Mouse (Mus musculus) liver, embryonic 14.5 days (tissue): ENCODE results near the gene Usp46. TPM values are rescaled to one million over a fixed set of nuclear protein-coding genes. Genes with fewer than 3 reads are reported as not detected.
"Not testable (repeated sequence)": the region's sequence is repeated elsewhere in the genome, so short reads cannot be mapped to it uniquely, and the experiment has no call there.

Experiments used
- ATAC-seq: fragments of 200-750 bp; cut with Nextera tagmentation; 2 replicates; pipeline ENCODE4 v1.8.0; 2017; ENCODE audit warnings: moderate number of reproducible peaks, mild to moderate bottlenecking, moderate library complexity; ENCODE audit not compliant: insufficient read depth
- DNase-seq, 3 experiments: peaks; one replicate each; pipeline ENCODE4 v3.0.0-alpha.2; 2012 to 2013; ENCODE audit warnings: low read depth in 3 of 3, low spot score in 3 of 3
- H3K27ac ChIP-seq: fragments of 300-500 bp; sonication (generic); 2 replicates; pipeline ENCODE4 v1.5.1; 2014; ENCODE audit warnings: moderate library complexity, mild to moderate bottlenecking, control low read depth, inconsistent platforms
- H3K27me3 ChIP-seq: fragments of 300-500 bp; sonication (generic); 2 replicates; pipeline ENCODE4 v1.6.1; 2014; ENCODE audit warnings: mild to moderate bottlenecking, low read length, moderate library complexity; ENCODE audit not compliant: control insufficient read depth, insufficient read depth
- H3K36me3 ChIP-seq: fragments of 300-500 bp; sonication (generic); replicated peaks from 2 replicates; pipeline ENCODE4 v1.6.1; 2014; ENCODE audit warnings: low read depth; ENCODE audit not compliant: control insufficient read depth, insufficient read depth
- H3K4me1 ChIP-seq, 2 experiments: fragments of 200-500 bp in 1 of 2; fragments of 300-500 bp in 1 of 2; sonication (generic) in 1 of 2; replicated peaks; 2 replicates each; pipeline ENCODE4 v1.6.1; 2012 to 2014; ENCODE audit warnings: antibody characterized with exemption in 1 of 2, inconsistent platforms in 1 of 2, low read length in 1 of 2; ENCODE audit not compliant: control insufficient read depth in 2 of 2, insufficient read depth in 2 of 2
- H3K4me2 ChIP-seq: fragments of 300-500 bp; sonication (generic); 2 replicates; pipeline ENCODE4 v1.6.1; 2014; ENCODE audit warnings: low read depth, mild to moderate bottlenecking, control low read depth, moderate library complexity
- H3K4me3 ChIP-seq, 2 experiments: fragments of 200-500 bp in 1 of 2; fragments of 300-500 bp in 1 of 2; sonication (generic) in 1 of 2; 2 replicates each; pipeline ENCODE4 v1.5.1; 2012 to 2014; ENCODE audit warnings: low read depth in 2 of 2, low read length in 2 of 2, mild to moderate bottlenecking in 2 of 2, control low read depth in 1 of 2, inconsistent platforms in 1 of 2, moderate library complexity in 1 of 2; ENCODE audit not compliant: insufficient read depth in 1 of 2
- H3K9ac ChIP-seq: fragments of 300-500 bp; sonication (generic); replicated peaks from 2 replicates; pipeline ENCODE4 v1.6.1; 2014; ENCODE audit warnings: mild to moderate bottlenecking, control low read depth, moderate library complexity
- H3K9me3 ChIP-seq: fragments of 300-500 bp; sonication (generic); 2 replicates; pipeline ENCODE4 v1.6.1; 2016; ENCODE audit warnings: low read length, mixed read lengths; ENCODE audit not compliant: control insufficient read depth
- CTCF ChIP-seq: IDR thresholded peaks from 2 replicates; pipeline ENCODE4 v1.5.1; 2016; ENCODE audit warnings: antibody characterized with exemption, low read depth, control low read depth
- EP300 ChIP-seq: IDR thresholded peaks from 2 replicates; pipeline ENCODE4 v1.6.1; 2016; ENCODE audit warnings: antibody characterized with exemption, low read depth
- WGBS: fragments of 180-500 bp; shearing (Covaris S2); extraction: QIAGEN DNeasy Blood & Tissue Kit; methylation state at CpG from one replicate; pipeline ENCODE4 v1.1.7; 2014; ENCODE audit not compliant: insufficient replicate concordance; 5-methylcytosine and 5-hydroxymethylcytosine counted together
- polyA plus RNA-seq, 2 experiments: library from polyadenylated mRNA; depleted of rRNA in 1 of 2; stranded (reverse) in 1 of 2; unstranded in 1 of 2; fragments of >200 nt; fragmentation: Nextera tagmentation in 1 of 2; extraction: Ambion mirVana in 1 of 2; gene quantifications; 2 replicates each; pipeline versions ENCODE4 v1.2.1 to v1.2.3; 2012 to 2014

The Usp46 gene
- polyA plus RNA-seq, 2 experiments: 14.6 to 27.9 TPM

DNA sequence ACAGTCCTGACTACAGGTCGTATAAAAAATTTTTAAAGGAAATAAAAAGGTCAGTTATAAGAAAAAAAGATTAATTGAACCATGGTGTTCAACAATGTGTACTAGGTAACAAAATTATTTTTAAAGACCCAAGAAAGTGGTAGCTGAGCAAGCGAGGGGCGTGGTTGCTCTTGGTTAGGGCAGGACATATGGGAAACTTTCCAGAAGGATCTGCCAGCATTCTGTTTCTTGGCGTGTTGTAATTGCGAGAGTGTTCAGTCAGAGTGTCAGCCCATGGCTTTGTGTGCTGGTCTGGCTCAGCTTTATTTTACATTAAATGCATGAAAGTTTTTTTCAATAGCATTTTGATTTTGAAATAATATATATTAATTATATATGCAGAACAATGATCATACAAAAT lies 96.5 kb downstream of the Usp46 start:
- DNase-seq: no peak
- no peaks in the 10 kb centered on the region for H3K9me3 ChIP-seq
- H3K9ac ChIP-seq: no peak overlapping the region
- H3K4me2 ChIP-seq: no peak overlapping the region
- H3K27me3 ChIP-seq: no peaks in the 10 kb centered on the region
- no peak for TF ChIP-seq CTCF
- no peak overlapping the region for H3K4me3 ChIP-seq
- no peak overlapping the region for H3K27ac ChIP-seq
- no peaks in the 10 kb centered on the region for H3K4me1 ChIP-seq
- no peak for ATAC-seq
- 76% methylated on average over 5 of the region's 5 CpGs for WGBS
- H3K36me3 ChIP-seq: no peaks in the 10 kb centered on the region

DNA sequence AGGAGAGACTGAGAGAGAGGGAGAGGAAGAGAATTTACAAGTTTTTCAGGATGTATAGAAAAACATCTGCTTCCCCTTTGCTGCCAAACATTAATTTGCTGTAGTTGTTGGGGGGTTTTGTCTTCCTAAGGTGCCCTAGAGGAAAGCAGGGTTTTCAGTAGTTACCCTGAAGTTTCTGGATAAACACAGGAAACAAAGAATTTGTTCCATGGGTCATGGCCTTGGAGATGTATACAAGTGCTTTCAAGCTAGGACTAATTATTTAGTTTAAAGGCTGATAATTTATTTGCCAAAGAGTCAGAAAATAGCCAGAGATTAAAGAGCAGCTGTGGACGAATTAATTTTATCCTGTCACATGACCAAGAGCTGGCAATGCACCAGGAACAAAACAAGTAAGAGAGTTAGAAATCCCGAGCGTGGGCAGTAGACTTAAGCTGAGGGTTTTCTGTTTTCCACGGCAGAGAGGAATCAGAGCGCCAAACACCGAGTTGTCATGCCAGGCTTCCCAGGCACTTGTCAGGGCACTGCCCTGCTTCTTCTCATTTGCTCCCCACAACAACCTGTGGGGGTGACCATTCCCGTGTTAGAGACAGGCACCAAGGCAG lies 98.1 kb downstream of the Usp46 start:
- no peaks in the 10 kb centered on the region for H3K27me3 ChIP-seq
- ATAC-seq (no peak), DNase-seq (no peak)
- no peaks in the 10 kb centered on the region for H3K9me3 ChIP-seq
- no peak overlapping the region for H3K4me3 ChIP-seq
- H3K9ac ChIP-seq: no peak overlapping the region
- TF ChIP-seq CTCF (no peak), EP300 (no peak)
- H3K4me2 ChIP-seq: no peak overlapping the region
- H3K4me1 ChIP-seq: no peaks in the 10 kb centered on the region
- H3K36me3 ChIP-seq: no peaks in the 10 kb centered on the region
- WGBS: 63% methylated on average over 7 of the region's 7 CpGs
- H3K27ac ChIP-seq: no peak overlapping the region

DNA sequence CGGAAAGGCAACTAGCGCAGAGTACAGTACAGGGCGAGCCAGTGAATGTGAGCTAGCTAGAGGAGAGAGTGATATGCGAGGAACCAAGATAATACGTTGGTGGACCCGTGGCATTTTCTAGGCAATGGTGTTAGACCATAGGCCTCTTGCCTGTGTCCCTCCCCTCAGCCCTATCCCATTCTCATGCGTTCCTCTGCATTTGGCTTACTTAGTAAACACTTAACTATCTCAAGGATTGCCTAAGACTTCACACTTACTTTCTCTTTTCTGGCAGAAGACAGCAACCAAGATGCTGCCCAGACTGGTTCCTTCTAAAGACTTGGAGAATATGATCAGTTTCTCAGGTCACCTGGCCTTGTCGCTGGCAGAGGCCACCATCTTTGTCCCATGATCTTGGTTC lies 98.9 kb downstream of the Usp46 start:
- Histone ChIP-seq H3K4me2 (no peak overlapping the region), H3K36me3 (no peaks in the 10 kb centered on the region), H3K9ac (no peak overlapping the region), H3K27ac (no peak overlapping the region), H3K4me1 (no peaks in the 10 kb centered on the region), H3K4me3 (no peak overlapping the region), H3K9me3 (no peaks in the 10 kb centered on the region), H3K27me3 (no peaks in the 10 kb centered on the region)
- no peak for TF ChIP-seq EP300
- no peak for TF ChIP-seq CTCF
- 65% methylated on average over 8 of the region's 8 CpGs for WGBS
- ATAC-seq: no peak
- no peak for DNase-seq

DNA sequence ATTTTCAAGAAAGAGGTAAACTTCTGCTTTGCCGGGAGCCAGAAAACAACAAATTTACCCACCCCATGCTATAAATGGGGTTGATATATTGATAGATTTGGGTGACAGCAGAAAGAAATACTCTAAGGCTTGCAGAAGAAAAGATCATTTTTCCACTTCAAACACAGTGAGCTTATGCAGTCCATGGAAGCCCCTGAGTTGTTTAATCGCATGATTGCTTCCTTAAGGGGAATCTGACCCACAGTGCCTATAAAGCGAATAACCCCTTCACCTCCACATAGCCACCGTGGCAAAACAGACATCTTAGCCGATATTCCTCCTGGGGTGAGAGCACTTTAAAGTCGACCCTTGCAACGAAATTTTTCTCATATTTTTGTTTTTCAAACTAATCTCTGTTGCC lies 108.5 kb downstream of the Usp46 start:
- Histone ChIP-seq H3K9me3 (no peaks in the 10 kb centered on the region), H3K9ac (no peak overlapping the region), H3K4me2 (no peak overlapping the region), H3K36me3 (no peaks in the 10 kb centered on the region), H3K27me3 (no peaks in the 10 kb centered on the region), H3K4me3 (no peak overlapping the region), H3K4me1 (no peaks in the 10 kb centered on the region), H3K27ac (no peak overlapping the region)
- 70% methylated on average over 7 of the region's 7 CpGs for WGBS
- ATAC-seq: no peak
- DNase-seq: no peak
- no peak for TF ChIP-seq CTCF
- TF ChIP-seq EP300: no peak

DNA sequence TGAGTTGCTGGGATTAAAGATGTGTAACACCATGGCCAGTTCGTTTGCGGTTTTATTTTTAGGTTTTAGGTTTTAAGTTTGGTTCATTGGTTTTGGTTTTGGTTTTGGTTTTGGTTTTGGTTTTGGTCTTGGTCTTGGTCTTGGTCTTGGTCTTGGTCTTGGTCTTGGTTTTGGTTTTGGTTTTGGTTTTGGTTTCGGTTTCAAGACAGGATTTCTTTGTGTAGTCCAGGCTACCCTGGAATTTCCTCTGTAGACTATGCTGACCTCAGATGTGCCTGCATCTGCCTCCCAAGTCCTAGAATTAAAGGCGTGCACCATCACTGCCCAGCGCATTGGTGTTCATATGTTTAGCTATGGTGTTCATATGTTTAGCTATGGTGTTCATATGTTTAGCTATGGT lies 109.6 kb downstream of the Usp46 start:
- not testable (repeated sequence) for H3K4me3 ChIP-seq, DNase-seq, H3K27ac ChIP-seq, H3K27me3 ChIP-seq, H3K9ac ChIP-seq, H3K4me2 ChIP-seq, H3K9me3 ChIP-seq, H3K4me1 ChIP-seq, ATAC-seq, H3K36me3 ChIP-seq
- 66% methylated on average over 5 of the region's 5 CpGs for WGBS

DNA sequence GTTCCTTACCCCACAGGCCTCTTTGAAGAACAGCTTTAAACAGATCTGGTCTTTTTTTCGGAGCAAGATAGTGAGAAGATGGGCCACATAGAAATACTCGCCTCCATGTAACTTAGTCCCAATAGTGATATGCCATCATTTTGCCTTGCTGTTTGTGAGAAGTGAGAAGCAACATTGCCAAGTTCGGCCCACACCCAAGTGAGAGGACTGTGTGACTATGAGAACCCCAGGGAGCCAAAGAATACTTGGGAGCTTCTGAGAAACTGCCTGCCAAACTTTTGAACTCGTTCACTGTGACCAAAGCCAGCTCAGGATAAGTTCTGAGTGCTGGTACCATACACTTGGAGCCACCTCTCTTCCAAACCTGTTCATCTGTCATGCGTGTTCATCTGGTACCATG lies 110.1 kb downstream of the Usp46 start:
- DNase-seq: no peak
- TF ChIP-seq CTCF (no peak), EP300 (no peak)
- no peak for ATAC-seq
- no peak overlapping the region for H3K9ac ChIP-seq
- H3K9me3 ChIP-seq: no peaks in the 10 kb centered on the region
- H3K4me3 ChIP-seq: no peak overlapping the region
- H3K4me1 ChIP-seq: no peaks in the 10 kb centered on the region
- H3K4me2 ChIP-seq: no peak overlapping the region
- H3K36me3 ChIP-seq: no peaks in the 10 kb centered on the region
- H3K27ac ChIP-seq: no peak overlapping the region
- no peaks in the 10 kb centered on the region for H3K27me3 ChIP-seq
- 62% methylated on average over 5 of the region's 5 CpGs for WGBS
